Mouse (Mus musculus) MEL (cell line): ENCODE measurements at regions not wholly inside any gene's neighbourhood (a gene's known extent, or its start where the extent isn't known, plus 50 kb on each side); places are given as distances from the start of the nearest gene placed in this dataset.

Experiments used
- MEF2A ChIP-seq: IDR thresholded peaks from 2 replicates; pipeline ENCODE4 v1.6.1; 2014; ENCODE audit warnings: low read depth, mild to moderate bottlenecking, inconsistent platforms, low read length, improper control_type of control experiment; ENCODE audit not compliant: poor library complexity, insufficient replicate concordance, severe bottlenecking; ENCODE audit errors: extremely low read depth
- POLR2A ChIP-seq, 2 experiments: IDR thresholded peaks; 2 replicates each; pipeline ENCODE4 v1.6.1; 2011 to 2012; ENCODE audit warnings: low read length in 2 of 2, mild to moderate bottlenecking in 2 of 2, control low read depth in 1 of 2, improper control_type of control experiment in 1 of 2, low read depth in 1 of 2, moderate library complexity in 1 of 2; ENCODE audit not compliant: control insufficient read depth in 1 of 2, insufficient read depth in 1 of 2, poor library complexity in 1 of 2
- USF1 ChIP-seq: IDR thresholded peaks from 2 replicates; pipeline ENCODE4 v1.6.1; 2014; ENCODE audit warnings: low read depth, mild to moderate bottlenecking, inconsistent platforms, low read length, improper control_type of control experiment, moderate library complexity

DNA sequence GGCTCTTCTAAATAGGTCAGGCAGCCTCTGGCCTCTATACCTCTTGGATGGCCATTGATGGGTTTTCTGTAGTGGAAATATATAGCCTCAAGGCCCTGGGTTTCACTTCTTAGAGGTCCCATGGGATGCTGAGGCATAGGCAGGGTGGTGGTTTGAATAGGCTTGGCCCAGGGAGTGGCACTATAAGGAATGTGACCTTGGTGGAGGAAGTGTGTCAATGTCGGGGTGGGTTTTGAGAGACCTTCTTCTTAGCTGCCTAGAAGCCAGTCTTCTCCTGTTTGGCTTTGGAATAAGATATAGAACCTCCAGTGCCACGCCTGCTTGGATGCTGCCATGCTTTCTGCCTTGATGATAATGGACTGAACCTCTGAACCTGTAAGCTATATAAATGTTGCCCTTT is 59.5 kb upstream of the Hpcal1 start:
- TF ChIP-seq POLR2A (IDR thresholded peaks at IDR 0.05; ENCODE audit: control insufficient read depth in 1 of 2, insufficient read depth in 1 of 2, low read depth in 1 of 2, low read length in 2 of 2, poor library complexity in 1 of 2) = no peak
- TF ChIP-seq MEF2A = no peak
- no peak for TF ChIP-seq USF1
